Mouse (Mus musculus) cortical plate, adult 2 months (tissue): ENCODE measurements around the gene Ano6.

Experiments used
- CTCF ChIP-seq: fragments of 200-500 bp; IDR thresholded peaks from 2 replicates; pipeline ENCODE4 v1.5.1; 2011; ENCODE audit warnings: mild to moderate bottlenecking, control low read depth, low read length; ENCODE audit not compliant: insufficient read depth; ENCODE audit errors: extremely low read depth
- POLR2A ChIP-seq: fragments of 200-500 bp; IDR thresholded peaks from 2 replicates; pipeline ENCODE4 v1.6.1; 2011; ENCODE audit warnings: mild to moderate bottlenecking, low read length, control low read depth; ENCODE audit not compliant: insufficient read depth; ENCODE audit errors: extremely low read depth

DNA sequence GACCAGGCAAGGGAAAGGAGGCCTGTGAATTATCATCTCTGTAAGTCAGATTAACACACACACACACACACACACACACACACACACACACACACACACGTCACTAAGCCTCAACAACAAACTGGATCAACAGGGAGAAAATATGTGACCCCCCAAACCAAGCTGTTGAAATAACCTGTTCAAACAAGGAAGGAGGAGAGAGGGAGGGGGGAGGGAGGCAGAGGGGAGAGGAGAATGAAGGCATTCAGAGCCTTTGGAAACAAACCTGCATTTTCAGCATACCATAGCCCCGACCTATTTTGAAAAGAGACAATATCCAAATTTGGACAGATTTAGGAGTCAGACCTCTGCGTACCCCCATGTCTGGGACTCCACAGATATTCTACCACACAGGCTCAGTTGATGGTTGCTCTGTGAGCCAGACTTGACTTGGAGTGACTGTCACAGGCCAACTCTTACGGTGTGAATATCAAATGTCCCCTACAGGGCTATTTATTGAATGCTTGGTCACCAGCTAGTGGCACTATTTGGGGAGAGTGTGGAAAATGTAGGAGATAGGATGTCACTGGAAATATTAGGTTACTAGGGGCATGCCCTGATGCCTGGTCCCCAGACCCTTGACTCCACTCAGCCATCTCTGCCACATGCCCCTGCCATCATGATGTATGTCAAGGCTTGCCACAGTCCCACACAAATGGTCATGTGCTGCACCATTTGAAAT, 185.7 kb downstream of the Ano6 start:
- TF ChIP-seq CTCF, result no peak
- TF ChIP-seq POLR2A, result no peak
